Mouse (Mus musculus) T-cell, adult 2 months (primary cell): ENCODE data around the gene Lrrc43.

Experiments
- DNase-seq: peaks from one replicate; pipeline ENCODE4 v3.0.0; 2022; ENCODE audit warnings: low spot score

Gene Lrrc43

GRCm38 (mm10) chr5:123520666-123521065 is 31.6 kb downstream of the Lrrc43 start:
- no peak for DNase-seq

GRCm38 (mm10) chr5:123521621-123522020 is 32.5 kb downstream of the Lrrc43 start:
- DNase-seq: no peak

GRCm38 (mm10) chr5:123522166-123522565 is 33.1 kb downstream of the Lrrc43 start:
- DNase-seq: no peak

- peak; percentile 98 for DNase-seq
Observed at GRCm38 (mm10) chr5:123523692-123524392, 34.7 kb downstream of the Lrrc43 start, which contains the start of gene Diablo. Diablo (minus strand) TSS chr5:123524176.

- DNase-seq: no peak
Observed at GRCm38 (mm10) chr5:123524393-123524750, 35.3 kb downstream of the Lrrc43 start.

GRCm38 (mm10) chr5:123525281-123525680 is 36.2 kb downstream of the Lrrc43 start, which contains the start of gene Gm49027:
Gm49027 (minus strand) TSS chr5:123525488.
- DNase-seq: no peak

GRCm38 (mm10) chr5:123525916-123526495 is 36.9 kb downstream of the Lrrc43 start:
- DNase-seq: no peak

- DNase-seq: no peak
Observed at GRCm38 (mm10) chr5:123528641-123529040, 39.5 kb downstream of the Lrrc43 start.

- no peak for DNase-seq
Observed at GRCm38 (mm10) chr5:123530056-123530455, 41.0 kb downstream of the Lrrc43 start.

GRCm38 (mm10) chr5:123533801-123534200 is 44.7 kb downstream of the Lrrc43 start:
- no peak for DNase-seq

- DNase-seq: no peak
Observed at GRCm38 (mm10) chr5:123555693-123556092, 66.6 kb downstream of the Lrrc43 start.

GRCm38 (mm10) chr5:123556451-123556850 is 67.3 kb downstream of the Lrrc43 start:
- no peak for DNase-seq
